Mouse (Mus musculus) adrenal gland, adult 8-10 months (tissue): ENCODE data around the gene Iqschfp. TPM values are rescaled to one million over a fixed set of nuclear protein-coding genes. Genes with fewer than 3 reads are reported as not detected.

Experiments used
- DNase-seq: peaks from one replicate; pipeline ENCODE4 v3.0.0; 2022
- total RNA-seq, 4 experiments: library from RNA; stranded (reverse); gene quantifications; 2 replicates each; pipeline ENCODE4 v1.2.4; 2022

The Iqschfp gene
- total RNA-seq, 4 experiments from 2014 or later = not detected

GRCm38 (mm10) chr3:68662386-68662785 is 770.4 kb downstream of the Iqschfp start:
- no peak for DNase-seq

DNA sequence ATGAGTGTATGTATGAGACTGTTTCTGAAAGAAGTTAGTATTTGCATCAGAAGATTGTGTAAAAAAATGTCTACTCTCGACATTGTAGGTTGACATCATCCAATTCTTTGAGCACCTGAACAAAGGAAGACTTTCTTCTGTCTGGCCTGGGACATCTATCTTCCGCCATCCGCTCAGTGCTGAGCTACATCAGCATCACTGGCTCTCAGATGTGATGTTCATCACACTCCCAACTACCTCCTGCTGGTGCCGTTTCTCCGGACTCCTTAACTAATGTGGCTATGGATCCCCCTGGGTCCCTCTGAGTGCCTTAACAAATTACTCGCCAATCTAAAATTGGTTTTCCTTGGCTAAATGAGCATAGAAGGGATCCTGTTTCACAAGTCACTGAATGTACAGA is 772.3 kb downstream of the Iqschfp start:
- DNase-seq = no peak

- no peak for DNase-seq
Measured at GRCm38 (mm10) chr3:68666377-68666776, 774.3 kb downstream of the Iqschfp start.

DNA sequence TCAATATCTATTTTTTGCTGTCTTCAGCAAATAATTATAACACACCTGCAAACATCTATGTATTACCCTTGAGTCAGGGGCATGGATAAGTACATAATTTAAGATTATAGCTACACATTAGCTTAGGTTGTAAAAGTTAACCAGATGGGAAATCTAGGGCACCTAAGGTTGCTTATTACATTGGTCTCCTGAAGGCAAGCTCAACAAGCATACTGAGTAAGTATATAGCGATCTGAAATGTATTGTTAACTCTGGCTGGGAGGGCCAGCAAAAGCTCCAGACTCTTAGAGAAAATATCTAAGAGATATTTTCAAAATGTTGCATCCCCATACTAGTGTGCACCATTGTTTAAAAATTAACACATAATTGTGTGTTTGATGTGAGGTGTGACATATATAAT is 775.8 kb downstream of the Iqschfp start:
- DNase-seq = no peak

GRCm38 (mm10) chr3:68669418-68669974 is 777.5 kb downstream of the Iqschfp start:
- no peak for DNase-seq

GRCm38 (mm10) chr3:68674721-68675120 is 782.7 kb downstream of the Iqschfp start:
- no peak for DNase-seq

GRCm38 (mm10) chr3:68675216-68675835 is 783.3 kb downstream of the Iqschfp start:
- no peak for DNase-seq

Other genes starting within 250 kb of the Iqschfp start
- not detected for gene Iqcj, start within 50 bp of the Iqschfp start, total RNA-seq
- gene Schip1, start 172.6 kb downstream of the Iqschfp start, total RNA-seq = 1 to 10 TPM; 7.6 to 8.7 (median 8.6) TPM